Mouse (Mus musculus) intestine, embryonic 16.5 days (tissue): ENCODE measurements around the gene Capn10. TPM values are rescaled to one million over a fixed set of nuclear protein-coding genes. Genes with fewer than 3 reads are reported as not detected.
"Not testable (repeated sequence)": the region's sequence is repeated elsewhere in the genome, so short reads cannot be mapped to it uniquely, and the experiment has no call there.

Experiments
- ATAC-seq: fragments of 200-750 bp; cut with Nextera tagmentation; 2 replicates; pipeline ENCODE4 v1.8.0; 2017; ENCODE audit warnings: moderate TSS enrichment, moderate library complexity
- H3K27ac ChIP-seq: fragments of 300-500 bp; sonication (generic); 2 replicates; pipeline ENCODE4 v1.5.1; 2014; ENCODE audit warnings: mild to moderate bottlenecking, low read length
- H3K27me3 ChIP-seq: fragments of 300-500 bp; sonication (generic); replicated peaks from 2 replicates; pipeline ENCODE4 v1.6.1; 2014; ENCODE audit warnings: low read length, control low read depth, mixed read lengths; ENCODE audit not compliant: control insufficient read depth, insufficient read depth
- H3K36me3 ChIP-seq: fragments of 300-500 bp; sonication (generic); 2 replicates; pipeline ENCODE4 v1.6.1; 2014; ENCODE audit warnings: low read length, control low read depth; ENCODE audit not compliant: control insufficient read depth, insufficient read depth
- H3K4me1 ChIP-seq: fragments of 300-500 bp; sonication (generic); 2 replicates; pipeline ENCODE4 v1.6.1; 2014; ENCODE audit warnings: low read length, control low read depth, mixed read lengths; ENCODE audit not compliant: control insufficient read depth, insufficient read depth
- H3K4me2 ChIP-seq: fragments of 300-500 bp; sonication (generic); 2 replicates; pipeline ENCODE4 v1.6.1; 2014; ENCODE audit warnings: low read depth, low read length, control low read depth
- H3K4me3 ChIP-seq: fragments of 300-500 bp; sonication (generic); 2 replicates; pipeline ENCODE4 v1.5.1; 2014; ENCODE audit warnings: mild to moderate bottlenecking, low read length
- H3K9ac ChIP-seq: fragments of 300-500 bp; sonication (generic); 2 replicates; pipeline ENCODE4 v1.6.1; 2014; ENCODE audit warnings: low read depth, low read length
- H3K9me3 ChIP-seq: fragments of 300-500 bp; sonication (generic); 2 replicates; pipeline ENCODE4 v1.6.1; 2016; ENCODE audit warnings: low read length, control low read depth; ENCODE audit not compliant: control insufficient read depth
- WGBS: fragments of 180-500 bp; shearing (Covaris S2); extraction: QIAGEN DNeasy Blood & Tissue Kit; methylation state at CpG from one replicate; pipeline ENCODE4 v1.1.7; 2014; 5-methylcytosine and 5-hydroxymethylcytosine counted together
- polyA plus RNA-seq: library from polyadenylated mRNA; unstranded; fragments of >200 nt; fragmentation: Nextera tagmentation; extraction: Ambion mirVana; gene quantifications from 2 replicates; pipeline ENCODE4 v1.2.1, GENCODE M21; 2015

Capn10 gene
- polyA plus RNA-seq, 1 experiment from 2014 or later, result 31.1 TPM

DNA sequence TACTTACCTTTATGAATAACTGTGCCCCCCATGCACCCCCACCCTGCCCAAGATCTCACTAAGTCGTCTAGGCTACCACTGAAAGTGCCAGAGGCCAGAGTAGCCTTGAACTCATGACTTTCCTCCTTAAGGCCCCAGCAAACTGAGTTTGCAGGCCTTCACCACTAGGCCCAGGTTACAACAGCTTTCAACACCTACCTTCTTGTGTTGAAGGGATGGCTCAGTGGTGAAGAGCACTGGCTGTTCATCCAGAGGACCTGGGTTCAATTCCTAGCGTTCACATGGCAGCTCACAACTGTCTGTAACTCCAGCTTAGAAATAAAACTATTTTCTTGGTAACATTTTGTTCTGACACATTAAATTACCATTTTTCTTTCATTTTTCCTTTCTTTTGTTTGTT lies 19.5 kb downstream of the Capn10 start:
- ATAC-seq, result no peak
- H3K4me3 ChIP-seq, result no peak overlapping the region
- H3K4me2 ChIP-seq, result no peak overlapping the region
- 62% methylated on average over 2 of the region's 2 CpGs for WGBS
- no peaks in the 10 kb centered on the region; the same call in 1 of the 2 replicates for H3K36me3 ChIP-seq
- H3K27me3 ChIP-seq, result no peaks in the 10 kb centered on the region
- H3K9me3 ChIP-seq, result no peaks in the 10 kb centered on the region
- peaks cover 4% of the 10 kb centered on the region for H3K4me1 ChIP-seq
- no peak overlapping the region for H3K9ac ChIP-seq
- no peak overlapping the region for H3K27ac ChIP-seq

DNA sequence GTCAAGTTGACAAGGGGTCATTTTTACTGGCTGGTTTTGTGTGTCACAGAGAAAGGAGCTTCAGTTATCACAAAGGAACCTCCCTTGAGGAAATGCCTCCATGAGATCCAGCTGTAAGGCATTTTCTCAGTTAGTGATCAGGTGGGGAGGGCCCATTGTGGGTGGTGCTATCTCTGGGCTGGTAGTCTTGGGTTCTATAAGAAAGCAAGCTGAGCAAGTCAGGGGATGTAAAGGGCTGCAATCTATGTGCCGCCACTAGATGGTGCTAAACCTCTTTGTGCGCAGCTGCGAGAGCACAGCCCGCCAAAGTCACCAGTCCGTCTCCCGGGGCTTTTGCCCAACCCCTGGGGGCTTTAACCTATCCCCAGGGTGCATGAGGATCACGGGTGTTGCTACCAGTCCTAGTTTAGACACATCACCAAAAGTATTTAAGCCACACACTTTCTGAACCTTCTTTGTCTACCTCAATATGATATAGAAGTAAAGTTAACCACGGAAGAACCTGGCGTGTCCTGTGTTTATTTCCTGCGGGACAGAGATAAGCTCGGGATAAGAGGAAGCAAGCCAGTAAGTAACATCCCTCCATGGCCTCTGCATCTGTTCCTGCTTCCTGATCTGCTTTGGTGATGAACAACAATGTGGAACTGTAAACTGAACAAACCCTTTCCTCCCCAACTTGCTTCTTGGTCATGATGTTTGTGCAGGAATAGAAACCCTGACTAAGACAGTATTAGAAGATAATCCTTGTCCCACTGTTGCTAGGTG lies 22.6 kb downstream of the Capn10 start:
- 3% methylated on average over 11 of the region's 11 CpGs for WGBS
- H3K9ac ChIP-seq, H3K36me3 ChIP-seq, H3K4me1 ChIP-seq, H3K9me3 ChIP-seq, H3K27ac ChIP-seq, H3K27me3 ChIP-seq: not testable (repeated sequence)
- ATAC-seq, result peak; percentile 57
- Histone ChIP-seq H3K4me2 (peak overlapping the region; percentile 27; the same call in 1 of the 2 replicates), H3K4me3 (peak overlapping the region; percentile 16; the same call in 1 of the 2 replicates)

DNA sequence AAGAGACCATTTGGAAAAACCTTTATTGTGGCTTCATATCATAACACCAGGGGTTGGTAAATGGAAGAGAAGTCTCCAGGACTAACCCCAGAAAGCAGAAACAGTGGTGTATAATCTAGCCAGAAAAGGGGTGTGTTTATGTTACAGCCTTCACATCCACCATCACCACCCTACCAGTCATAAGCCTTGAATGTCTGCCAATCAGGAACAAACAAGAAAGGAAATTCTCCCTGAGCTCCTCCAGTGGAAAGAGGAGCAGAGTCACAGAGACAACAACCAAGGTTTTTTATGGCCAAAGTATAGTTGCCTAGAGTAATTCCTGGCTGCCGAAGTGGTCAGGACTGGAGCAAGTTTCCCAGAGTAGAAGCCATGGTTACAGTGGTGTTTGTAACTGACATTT lies 24.8 kb downstream of the Capn10 start:
- Histone ChIP-seq H3K4me2 (no peak overlapping the region), H3K27ac (no peak overlapping the region), H3K9me3 (no peaks in the 10 kb centered on the region), H3K4me3 (no peak overlapping the region), H3K9ac (no peak overlapping the region), H3K4me1 (no peaks in the 10 kb centered on the region; the same call in 1 of the 2 replicates), H3K36me3 (no peaks in the 10 kb centered on the region), H3K27me3 (no peaks in the 10 kb centered on the region)
- whole genome bisulfite sequencing, result 81% methylated on average over 1 of the region's 1 CpGs
- no peak for ATAC-seq

DNA sequence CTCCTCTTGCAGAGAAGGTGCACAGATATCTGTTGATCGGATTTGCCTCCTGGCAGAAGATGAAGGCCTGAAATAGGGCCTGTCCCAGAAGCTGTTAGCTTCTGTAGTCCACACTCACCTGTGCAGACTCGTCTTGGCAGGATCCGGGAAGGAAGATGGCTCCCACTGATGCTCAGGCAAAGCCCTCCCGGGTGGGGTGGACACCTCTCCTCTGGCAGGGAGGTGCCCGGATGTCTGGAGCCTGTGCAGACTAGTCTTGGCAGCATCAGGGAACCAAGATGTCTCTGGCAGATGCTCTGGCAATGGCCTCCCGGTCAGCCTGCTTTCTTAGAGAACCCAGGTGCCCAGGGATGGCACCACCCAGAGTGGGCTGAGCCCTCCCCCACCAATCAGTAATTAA lies 36.6 kb downstream of the Capn10 start:
- H3K4me3 ChIP-seq, ATAC-seq, H3K9ac ChIP-seq, H3K36me3 ChIP-seq, H3K4me1 ChIP-seq, H3K9me3 ChIP-seq, H3K27ac ChIP-seq, H3K27me3 ChIP-seq, H3K4me2 ChIP-seq: not testable (repeated sequence)
- WGBS, result 88% methylated on average over 6 of the region's 6 CpGs

DNA sequence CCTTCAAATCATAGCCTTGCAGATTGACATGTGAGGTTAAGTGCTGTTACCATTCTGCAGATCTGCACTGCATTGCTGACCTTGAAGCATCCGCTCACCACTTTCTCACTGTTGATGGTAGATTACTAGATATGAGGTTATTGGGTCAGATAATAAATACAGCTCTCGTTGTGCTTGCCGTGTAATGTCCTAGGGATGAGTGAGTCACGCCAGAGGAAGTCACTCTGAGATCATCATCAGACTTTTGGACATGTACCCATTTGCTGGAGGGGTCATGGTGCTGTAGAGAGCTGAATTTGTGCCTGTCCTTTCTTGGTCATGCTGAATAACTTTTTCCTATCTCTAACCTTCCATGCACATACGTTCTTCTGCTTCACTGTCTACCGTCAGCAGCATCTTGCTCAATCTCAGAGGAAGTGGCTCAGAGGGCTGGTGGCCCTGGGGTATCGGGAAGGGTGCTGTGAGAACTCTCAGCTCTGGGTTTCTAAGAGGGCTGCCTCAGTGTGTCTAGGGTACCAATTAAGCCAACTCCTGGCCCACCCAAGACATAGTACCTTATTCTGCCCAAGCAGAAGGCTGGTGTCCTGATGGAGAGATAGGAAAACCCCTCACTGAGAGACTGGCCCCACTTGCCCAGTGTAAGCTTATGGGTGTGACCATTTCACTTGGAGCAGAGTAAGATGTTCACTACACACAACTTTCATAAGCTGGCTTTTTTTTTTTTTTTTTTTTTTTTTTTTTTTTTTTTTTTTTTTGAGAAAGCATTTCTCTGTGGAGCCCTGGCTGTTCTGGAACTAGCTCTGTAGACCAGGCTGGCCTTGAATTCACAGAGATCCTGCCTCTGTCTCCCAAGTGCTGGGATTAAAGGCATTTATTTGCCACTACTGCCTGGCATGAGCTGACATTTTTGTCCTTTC lies 38.0 kb downstream of the Capn10 start:
- peaks cover 3% of the 10 kb centered on the region; the same call in 1 of the 2 replicates for H3K4me1 ChIP-seq

DNA sequence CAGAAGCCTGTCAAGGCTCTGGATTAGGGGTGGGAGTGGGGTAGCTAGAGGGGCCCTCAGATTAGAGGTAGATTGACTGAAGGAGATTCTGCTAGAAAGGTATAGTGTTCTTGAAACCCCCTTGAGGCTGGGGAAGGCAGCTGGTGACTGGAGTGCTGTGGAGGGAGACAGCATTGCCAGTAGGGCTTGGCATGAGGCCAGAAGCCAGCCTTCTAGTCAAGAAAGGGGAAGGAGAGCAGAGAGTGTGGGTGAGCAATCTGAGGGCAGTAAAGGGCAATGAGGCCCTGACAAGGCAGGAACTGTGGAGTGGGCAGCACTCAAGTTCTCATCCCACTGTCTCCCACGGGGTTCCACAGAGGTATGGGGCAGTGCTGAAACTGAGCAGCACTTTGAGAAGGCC lies 38.7 kb downstream of the Capn10 start:
- WGBS, result 53% methylated on average over 1 of the region's 1 CpGs
- Histone ChIP-seq H3K4me3 (no peak overlapping the region), H3K9me3 (no peaks in the 10 kb centered on the region), H3K4me2 (no peak overlapping the region), H3K4me1 (peaks cover 3% of the 10 kb centered on the region; the same call in 1 of the 2 replicates), H3K27ac (no peak overlapping the region), H3K27me3 (no peaks in the 10 kb centered on the region), H3K9ac (no peak overlapping the region), H3K36me3 (peaks cover 2% of the 10 kb centered on the region; the same call in 1 of the 2 replicates)
- no peak; the same call in 1 of the 2 replicates for ATAC-seq

More for the DNA sequence above, 38.0 kb downstream of the Capn10 start:
- no peak for ATAC-seq
- Histone ChIP-seq H3K27me3 (no peaks in the 10 kb centered on the region), H3K27ac (no peak overlapping the region), H3K9ac (no peak overlapping the region), H3K36me3 (peaks cover 2% of the 10 kb centered on the region; the same call in 1 of the 2 replicates), H3K4me3 (no peak overlapping the region), H3K4me2 (no peak overlapping the region), H3K9me3 (no peaks in the 10 kb centered on the region)
- WGBS, result 82% methylated on average over 7 of the region's 7 CpGs

DNA sequence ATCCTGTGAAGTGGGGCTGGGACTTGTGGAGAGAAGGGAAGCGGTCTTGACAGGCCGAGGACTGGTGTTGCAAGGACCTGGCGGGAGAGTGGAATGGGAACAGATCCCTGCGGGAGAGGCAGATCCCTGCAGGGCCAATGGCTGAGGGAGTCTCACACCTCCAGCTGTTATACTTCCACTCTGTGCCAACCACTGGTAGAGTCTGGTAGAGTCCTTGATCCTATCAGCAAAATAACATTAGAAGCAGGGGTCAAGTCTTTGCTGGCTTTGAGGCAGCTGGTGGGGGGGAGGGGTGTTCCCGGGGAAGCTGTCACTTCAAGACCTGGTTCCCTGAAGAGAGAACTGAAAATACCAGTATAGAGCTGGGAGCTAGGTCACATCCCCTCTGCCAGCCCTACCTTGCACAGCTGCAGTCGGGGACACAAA lies 42.0 kb downstream of the Capn10 start:
- Histone ChIP-seq H3K27me3 (no peaks in the 10 kb centered on the region), H3K4me1 (peaks cover 6% of the 10 kb centered on the region), H3K9ac (no peak overlapping the region), H3K9me3 (no peaks in the 10 kb centered on the region), H3K27ac (no peak overlapping the region), H3K4me2 (no peak overlapping the region), H3K36me3 (peaks cover 2% of the 10 kb centered on the region; the same call in 1 of the 2 replicates), H3K4me3 (no peak overlapping the region)
- peak; percentile 54 for ATAC-seq
- 46% methylated on average over 6 of the region's 6 CpGs for WGBS

DNA sequence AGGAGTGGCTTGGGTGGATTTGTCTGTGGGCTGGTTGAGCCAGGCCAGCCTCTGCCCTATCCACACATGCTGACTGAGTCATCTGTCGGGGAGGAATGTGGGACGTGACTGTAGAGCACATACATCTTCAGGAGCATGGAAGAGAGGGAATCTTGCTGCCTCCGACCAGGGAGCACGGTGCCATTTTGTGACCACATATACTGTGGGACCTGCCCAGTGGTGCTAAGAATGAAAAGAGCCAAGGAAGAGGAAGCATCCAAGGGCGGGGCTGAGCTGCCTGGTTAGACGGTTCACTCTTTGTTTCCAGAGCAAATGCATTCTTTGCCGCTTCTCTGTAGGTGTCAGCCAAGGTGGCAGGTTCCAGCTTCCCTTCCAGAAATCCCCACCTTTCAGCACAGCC lies 44.5 kb downstream of the Capn10 start:
- H3K27ac ChIP-seq, result no peak overlapping the region

DNA sequence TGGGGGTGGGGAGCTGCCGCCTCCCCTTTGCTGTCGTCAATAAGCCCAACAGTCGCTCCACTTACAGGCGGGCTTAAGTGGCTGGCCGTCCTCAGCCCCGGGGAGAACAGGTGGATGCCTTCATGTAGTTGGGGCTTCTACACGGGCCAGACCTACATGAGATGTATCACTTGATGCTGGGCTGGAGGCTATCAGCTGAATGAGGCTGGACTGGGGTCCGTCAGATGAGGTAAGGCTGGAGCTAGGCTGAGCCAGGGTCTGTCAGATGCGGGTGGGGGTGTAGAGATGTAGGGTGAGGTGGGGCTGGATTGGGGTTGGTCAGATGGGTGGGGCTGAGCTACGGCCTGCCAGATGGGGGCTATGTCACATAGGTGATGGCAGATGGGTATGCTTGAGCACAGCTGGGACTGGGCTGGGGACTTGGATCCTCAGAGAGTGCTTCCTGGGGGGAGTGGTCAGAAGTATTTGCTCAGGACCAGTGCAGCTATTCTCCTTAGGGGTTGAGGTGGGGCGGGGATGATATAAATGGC lies 45.0 kb downstream of the Capn10 start:
- Histone ChIP-seq H3K9ac (no peak overlapping the region), H3K4me3 (no peak overlapping the region), H3K4me2 (no peak overlapping the region), H3K36me3 (0 out of 2 replicates have a peak, but pooled peaks cover 2% of the 10 kb centered on the region), H3K9me3 (no peaks in the 10 kb centered on the region), H3K27ac (no peak overlapping the region), H3K27me3 (no peaks in the 10 kb centered on the region), H3K4me1 (peaks cover 3% of the 10 kb centered on the region)
- WGBS, result 30% methylated on average over 11 of the region's 11 CpGs
- ATAC-seq, result peak; percentile 25

More for the DNA sequence above, 44.5 kb downstream of the Capn10 start:
- Histone ChIP-seq H3K9ac (no peak overlapping the region), H3K9me3 (no peaks in the 10 kb centered on the region), H3K4me2 (no peak overlapping the region), H3K4me1 (peaks cover 3% of the 10 kb centered on the region), H3K36me3 (0 out of 2 replicates have a peak, but pooled peaks cover 2% of the 10 kb centered on the region), H3K27me3 (no peaks in the 10 kb centered on the region), H3K4me3 (no peak overlapping the region)
- 34% methylated on average over 7 of the region's 7 CpGs for WGBS
- no peak for ATAC-seq
